Mouse (Mus musculus) intestine, postnatal 0 days (tissue): ENCODE results near the gene Rbm8a. TPM values are rescaled to one million over a fixed set of nuclear protein-coding genes. Genes with fewer than 3 reads are reported as not detected.

Experiments
- ATAC-seq: fragments of 200-750 bp; cut with Nextera tagmentation; 2 replicates; pipeline ENCODE4 v1.8.0; 2017; ENCODE audit warnings: mild to moderate bottlenecking, moderate TSS enrichment, moderate library complexity
- H3K27ac ChIP-seq: fragments of 300-500 bp; sonication (generic); 2 replicates; pipeline ENCODE4 v1.5.1; 2014; ENCODE audit warnings: mild to moderate bottlenecking, low read depth, low read length, moderate library complexity
- H3K27me3 ChIP-seq: fragments of 300-500 bp; sonication (generic); replicated peaks from 2 replicates; pipeline ENCODE4 v1.6.1; 2014; ENCODE audit warnings: low read length, mixed read lengths; ENCODE audit not compliant: control insufficient read depth, insufficient read depth
- H3K36me3 ChIP-seq: fragments of 300-500 bp; sonication (generic); 2 replicates; pipeline ENCODE4 v1.6.1; 2014; ENCODE audit warnings: mild to moderate bottlenecking, moderate library complexity; ENCODE audit not compliant: control insufficient read depth, insufficient read depth
- H3K4me1 ChIP-seq: fragments of 300-500 bp; sonication (generic); replicated peaks from 2 replicates; pipeline ENCODE4 v1.6.1; 2014; ENCODE audit warnings: antibody characterized with exemption, low read length, mixed read lengths; ENCODE audit not compliant: control insufficient read depth, insufficient read depth
- H3K4me2 ChIP-seq: fragments of 300-500 bp; sonication (generic); replicated peaks from 2 replicates; pipeline ENCODE4 v1.6.1; 2014; ENCODE audit warnings: low read depth, mild to moderate bottlenecking, moderate library complexity
- H3K4me3 ChIP-seq: fragments of 300-500 bp; sonication (generic); 2 replicates; pipeline ENCODE4 v1.5.1; 2014; ENCODE audit warnings: low read depth, low read length
- H3K9ac ChIP-seq: fragments of 300-500 bp; sonication (generic); 2 replicates; pipeline ENCODE4 v1.6.1; 2014; ENCODE audit warnings: mild to moderate bottlenecking, low read depth, low read length
- H3K9me3 ChIP-seq: fragments of 300-500 bp; sonication (generic); 2 replicates; pipeline ENCODE4 v1.6.1; 2016; ENCODE audit warnings: mixed run types; ENCODE audit not compliant: control insufficient read depth
- CTCF ChIP-seq: sonication (generic); IDR thresholded peaks from 2 replicates; pipeline ENCODE4 v1.5.1; 2016; ENCODE audit warnings: low read depth, mild to moderate bottlenecking, control low read depth, antibody characterized with exemption, moderate library complexity
- WGBS: fragments of 180-500 bp; shearing (Covaris S2); extraction: QIAGEN DNeasy Blood & Tissue Kit; methylation state at CpG from one replicate; pipeline ENCODE4 v1.1.7; 2014; 5-methylcytosine and 5-hydroxymethylcytosine counted together
- polyA plus RNA-seq: library from polyadenylated mRNA; unstranded; fragments of >200 nt; fragmentation: Nextera tagmentation; extraction: Ambion mirVana; gene quantifications from 2 replicates; pipeline ENCODE4 v1.2.1, GENCODE M21; 2015

Gene Rbm8a
- polyA plus RNA-seq, 1 experiment from 2014 or later, result 73.8 TPM

- TF ChIP-seq CTCF, result no peak
- H3K36me3 ChIP-seq, result no peaks in the 10 kb centered on the region
- no peaks in the 10 kb centered on the region for H3K9me3 ChIP-seq
- H3K4me3 ChIP-seq, result no peak overlapping the region
- no peak for ATAC-seq
- 55% methylated on average over 8 of the region's 8 CpGs for WGBS
- H3K9ac ChIP-seq, result no peak overlapping the region
- H3K4me2 ChIP-seq, result no peak overlapping the region
- no peaks in the 10 kb centered on the region; the same call in 1 of the 2 replicates for H3K27me3 ChIP-seq
- no peak overlapping the region for H3K27ac ChIP-seq
- no peaks in the 10 kb centered on the region for H3K4me1 ChIP-seq
Measured at GRCm38 (mm10) chr3:96674442-96674841, 44.7 kb downstream of the Rbm8a start.

GRCm38 (mm10) chr3:96675171-96675570 lies 45.4 kb downstream of the Rbm8a start:
- Histone ChIP-seq H3K36me3 (no peaks in the 10 kb centered on the region), H3K9me3 (no peaks in the 10 kb centered on the region), H3K4me2 (no peak overlapping the region), H3K27ac (no peak overlapping the region), H3K4me1 (no peaks in the 10 kb centered on the region), H3K9ac (no peak overlapping the region), H3K27me3 (no peaks in the 10 kb centered on the region; the same call in 1 of the 2 replicates), H3K4me3 (no peak overlapping the region)
- TF ChIP-seq CTCF, result no peak
- ATAC-seq, result no peak
- 56% methylated on average over 3 of the region's 3 CpGs for WGBS

- Histone ChIP-seq H3K9me3 (no peaks in the 10 kb centered on the region), H3K36me3 (no peaks in the 10 kb centered on the region), H3K9ac (no peak overlapping the region), H3K4me3 (no peak overlapping the region), H3K4me2 (no peak overlapping the region), H3K27ac (no peak overlapping the region), H3K27me3 (no peaks in the 10 kb centered on the region; the same call in 1 of the 2 replicates), H3K4me1 (no peaks in the 10 kb centered on the region)
- WGBS, result 47% methylated on average over 3 of the region's 3 CpGs
- TF ChIP-seq CTCF, result no peak
- 0 out of 2 replicates have a peak, but pooled peaks have one; percentile 29 for ATAC-seq
Measured at GRCm38 (mm10) chr3:96675690-96676089, 46.0 kb downstream of the Rbm8a start.

- Histone ChIP-seq H3K4me3 (no peak overlapping the region), H3K27ac (no peak overlapping the region), H3K9ac (no peak overlapping the region), H3K9me3 (no peaks in the 10 kb centered on the region), H3K27me3 (0 out of 2 replicates have a peak, but pooled peaks cover 3% of the 10 kb centered on the region), H3K4me2 (no peak overlapping the region), H3K4me1 (no peaks in the 10 kb centered on the region), H3K36me3 (no peaks in the 10 kb centered on the region)
- TF ChIP-seq CTCF, result no peak
- 74% methylated on average over 7 of the region's 7 CpGs for WGBS
- ATAC-seq, result no peak
Measured at GRCm38 (mm10) chr3:96678456-96678855, 48.7 kb downstream of the Rbm8a start.

- peak; percentile 57 for ATAC-seq
- 15% methylated on average over 5 of the region's 5 CpGs for WGBS
- no peak overlapping the region for H3K4me2 ChIP-seq
Measured at GRCm38 (mm10) chr3:96679159-96679674, 49.5 kb downstream of the Rbm8a start.

GRCm38 (mm10) chr3:96680269-96680956 lies 50.7 kb downstream of the Rbm8a start:
- Histone ChIP-seq H3K9me3 (no peaks in the 10 kb centered on the region), H3K27me3 (peaks cover 7% of the 10 kb centered on the region; the same call in 1 of the 2 replicates), H3K9ac (no peak overlapping the region), H3K4me2 (no peak overlapping the region), H3K4me1 (no peaks in the 10 kb centered on the region), H3K4me3 (no peak overlapping the region), H3K36me3 (no peaks in the 10 kb centered on the region), H3K27ac (no peak overlapping the region)
- TF ChIP-seq CTCF, result no peak
- WGBS, result 53% methylated on average over 12 of the region's 12 CpGs
- no peak for ATAC-seq

More at GRCm38 (mm10) chr3:96679159-96679674, 49.5 kb downstream of the Rbm8a start:
- no peak for TF ChIP-seq CTCF
- H3K36me3 ChIP-seq, result no peaks in the 10 kb centered on the region
- 0 out of 2 replicates have a peak, but pooled peaks cover 3% of the 10 kb centered on the region for H3K27me3 ChIP-seq
- no peaks in the 10 kb centered on the region for H3K9me3 ChIP-seq
- H3K4me3 ChIP-seq, result no peak overlapping the region
- H3K9ac ChIP-seq, result no peak overlapping the region
- no peaks in the 10 kb centered on the region for H3K4me1 ChIP-seq
- H3K27ac ChIP-seq, result no peak overlapping the region

Other genes with a start within 250 kb of the Rbm8a start
- gene BC107364, start 177.6 kb upstream of the Rbm8a start, polyA plus RNA-seq, result 0.54 and 0.56 TPM in 2 replicates
- gene Hfe2, start 104.8 kb upstream of the Rbm8a start, polyA plus RNA-seq, result 0.07 TPM in 1 of 2 replicates, not detected in the other
- 244 and 254 TPM in 2 replicates for gene Txnip, start 72.0 kb upstream of the Rbm8a start, polyA plus RNA-seq
- 0.31 and 0.41 TPM in 2 replicates for gene Gm16253, start 52.9 kb upstream of the Rbm8a start, polyA plus RNA-seq
- gene Polr3gl, start 35.8 kb upstream of the Rbm8a start, polyA plus RNA-seq, result 16.4 and 18.7 TPM in 2 replicates
- gene Ankrd34a, start 33.3 kb upstream of the Rbm8a start, polyA plus RNA-seq, result 0.92 and 1.3 TPM in 2 replicates
- gene Lix1l, start 28.8 kb upstream of the Rbm8a start, polyA plus RNA-seq, result 2.2 and 2.4 TPM in 2 replicates
- gene Pex11b, start 5.4 kb downstream of the Rbm8a start, polyA plus RNA-seq, result 33.2 and 36.8 TPM in 2 replicates
- gene Gm42957, start 5.5 kb downstream of the Rbm8a start, polyA plus RNA-seq, result not detected in 2 replicates
- 0.17 and 0.21 TPM in 2 replicates for gene Itga10, start 15.7 kb downstream of the Rbm8a start, polyA plus RNA-seq
- 0.22 and 0.29 TPM in 2 replicates for gene Ankrd35, start 40.2 kb downstream of the Rbm8a start, polyA plus RNA-seq
- 15.2 and 16.1 TPM in 2 replicates for gene Pias3, start 66.5 kb downstream of the Rbm8a start, polyA plus RNA-seq
- gene Nudt17, start 78.6 kb downstream of the Rbm8a start, polyA plus RNA-seq, result 2.2 and 2.8 TPM in 2 replicates
- 19.7 and 20.5 TPM in 2 replicates for gene Polr3c, start 97.7 kb downstream of the Rbm8a start, polyA plus RNA-seq
- gene Rnf115, start 97.7 kb downstream of the Rbm8a start, polyA plus RNA-seq, result 58.7 and 61.6 TPM in 2 replicates
- 224 and 258 TPM in 2 replicates for gene Pdzk1, start 199.4 kb downstream of the Rbm8a start, polyA plus RNA-seq
- 0.66 and 0.84 TPM in 2 replicates for gene Cd160, start 199.4 kb downstream of the Rbm8a start, polyA plus RNA-seq